Mouse (Mus musculus) spleen, adult 2 months (tissue): ENCODE data around the gene Serpine2.

ENCODE experiments used
- CTCF ChIP-seq: fragments of 200-500 bp; IDR thresholded peaks from 2 replicates; pipeline ENCODE4 v1.5.1; 2011; ENCODE audit warnings: mild to moderate bottlenecking, inconsistent platforms; ENCODE audit not compliant: insufficient read depth, insufficient read length, insufficient replicate concordance; ENCODE audit errors: extremely low read depth
- POLR2A ChIP-seq: fragments of 200-500 bp; IDR thresholded peaks from 2 replicates; pipeline ENCODE4 v1.6.1; 2011; ENCODE audit warnings: low read depth, low read length, inconsistent platforms

DNA sequence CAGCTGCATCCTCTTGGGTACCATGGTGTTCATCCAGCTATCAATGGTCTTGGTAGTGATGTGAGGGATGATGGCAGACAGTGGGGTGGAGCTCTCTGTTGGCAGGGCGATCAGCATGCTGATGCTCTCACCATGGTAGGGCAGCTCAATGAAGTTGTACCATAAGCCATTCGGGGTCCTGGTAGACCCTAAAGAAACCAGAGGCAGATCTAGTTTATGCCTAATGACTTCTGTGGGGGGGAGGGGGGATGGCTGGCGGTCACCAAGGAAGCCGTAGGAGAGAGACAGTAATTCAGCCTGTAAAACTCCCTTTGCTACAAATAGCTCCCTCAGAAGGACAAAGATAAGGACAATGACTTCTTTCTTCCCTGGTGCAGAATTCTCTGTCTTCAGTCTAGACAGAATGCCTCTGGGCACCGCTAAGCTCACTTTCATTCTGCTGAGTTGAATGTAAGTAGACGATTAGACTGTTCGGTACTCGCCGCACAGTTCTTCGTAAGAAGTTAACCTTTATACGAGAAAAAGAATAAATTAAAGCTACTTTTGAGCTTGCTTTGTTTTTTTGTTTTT is 58.0 kb downstream of the Serpine2 start:
- TF ChIP-seq POLR2A = no peak
- TF ChIP-seq CTCF = no peak
